Mouse (Mus musculus) thymus, postnatal 0 days (tissue): ENCODE measurements around the gene C77080. TPM values are rescaled to one million over a fixed set of nuclear protein-coding genes. Genes with fewer than 3 reads are reported as not detected.

Experiments
- DNase-seq: peaks from one replicate; pipeline ENCODE4 v3.0.0-alpha.2; 2015; ENCODE audit warnings: low spot score
- polyA plus RNA-seq: library from polyadenylated mRNA; unstranded; fragments of >200 nt; fragmentation: Nextera tagmentation; extraction: Ambion mirVana; gene quantifications from 2 replicates; pipeline ENCODE4 v1.2.1, GENCODE M21; 2015

Gene C77080
- polyA plus RNA-seq, 1 experiment from 2014 or later: 3.6 TPM

DNA sequence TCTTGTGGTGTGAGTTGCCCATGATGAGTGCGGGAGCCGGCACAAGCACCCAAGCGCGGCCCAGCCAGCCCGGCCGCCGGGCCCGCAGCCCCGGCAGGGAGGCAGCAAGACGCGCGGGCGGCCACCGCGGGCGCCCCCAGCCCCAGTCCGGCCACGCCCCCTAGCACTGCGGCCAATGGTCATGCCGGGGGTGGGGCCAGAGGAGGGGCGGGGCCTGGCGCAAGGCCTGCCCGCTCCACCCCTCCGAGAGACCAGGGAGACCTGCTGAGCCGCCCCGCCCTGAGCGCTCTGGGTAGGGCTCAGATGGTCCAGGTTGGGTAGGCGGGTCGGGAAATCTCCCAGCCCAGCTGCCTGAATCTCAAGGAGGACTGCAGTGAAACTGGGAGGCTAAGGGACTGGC is 22.1 kb downstream of the C77080 start:
- DNase-seq: no peak

- no peak for DNase-seq
Observed at GRCm38 (mm10) chr4:129238579-129239016, 22.6 kb downstream of the C77080 start.

DNA sequence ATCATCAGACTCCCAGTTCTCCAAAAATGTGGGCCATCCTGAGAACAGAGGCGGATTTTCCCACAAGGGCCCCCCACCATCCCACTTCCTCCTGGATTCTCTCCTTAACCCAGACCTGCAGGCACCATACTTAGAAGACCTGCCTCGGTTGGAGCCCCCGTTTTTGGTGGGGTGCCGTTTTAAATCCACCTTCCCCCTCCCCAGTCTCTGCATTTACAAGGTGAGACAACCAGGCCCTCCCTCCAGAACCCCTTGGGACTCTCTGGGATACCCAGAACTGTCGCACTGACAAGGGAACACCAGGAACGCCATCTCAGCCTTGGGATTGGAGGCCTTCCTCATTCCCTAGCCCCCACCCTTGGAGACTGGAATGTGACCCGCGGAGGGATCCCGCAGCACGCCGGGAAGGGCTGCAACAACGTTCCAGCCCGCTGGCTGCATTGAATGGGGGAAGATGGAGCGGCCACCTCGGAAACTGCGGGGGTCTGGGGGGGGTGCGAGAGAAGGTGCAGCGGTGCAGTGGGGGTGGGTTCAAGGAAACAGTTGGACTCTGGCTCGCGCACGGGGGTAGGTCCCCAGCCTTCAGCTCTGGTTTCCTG is 23.3 kb downstream of the C77080 start:
- no peak for DNase-seq

DNA sequence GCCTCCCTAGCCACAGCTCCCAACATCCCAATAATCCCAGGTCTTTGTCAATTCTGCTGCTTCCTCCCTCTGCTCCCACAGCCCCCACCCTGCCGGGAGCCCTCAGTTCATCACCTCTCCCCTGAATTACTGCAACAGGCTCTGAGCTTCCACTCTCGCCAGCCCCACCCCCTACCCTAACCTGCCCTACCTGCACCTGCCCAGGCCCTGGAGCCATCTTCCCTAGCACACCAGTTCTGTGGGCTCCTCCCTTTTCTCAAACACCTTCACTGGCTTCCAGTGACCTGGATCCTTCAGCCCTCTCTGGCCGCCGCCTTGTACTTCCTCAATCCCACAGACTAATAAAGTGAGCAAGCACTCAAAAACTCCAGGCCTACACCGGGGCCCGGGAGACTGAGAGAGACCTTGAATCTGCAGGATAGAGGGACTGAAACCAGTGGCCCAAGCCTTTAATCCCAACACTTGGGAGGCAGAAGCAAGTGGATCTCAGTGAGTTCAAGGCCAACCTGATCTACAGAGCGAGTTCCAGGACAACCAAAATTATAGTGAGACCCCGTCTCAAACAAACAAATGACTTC is 24.9 kb downstream of the C77080 start:
- DNase-seq: no peak

DNA sequence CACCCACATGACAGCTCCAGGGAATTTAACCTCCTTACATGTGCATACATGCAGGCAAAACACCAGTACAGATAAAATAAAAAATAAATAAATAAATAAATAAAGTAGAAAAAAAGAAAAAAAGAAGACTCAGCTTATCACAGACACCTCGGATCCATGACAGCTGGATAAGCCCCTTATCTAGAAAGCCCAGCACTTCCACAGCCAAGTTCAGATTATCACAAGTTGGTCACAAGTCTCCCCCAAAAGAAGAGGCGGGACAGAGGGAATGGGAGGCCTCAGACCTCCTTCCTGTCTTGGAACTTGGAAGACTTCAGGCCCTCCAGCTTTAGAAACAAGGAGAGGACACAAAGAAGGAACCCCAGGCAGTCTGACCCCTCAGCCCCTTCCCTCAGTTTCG is 26.1 kb downstream of the C77080 start:
- no peak for DNase-seq

- no peak for DNase-seq
Observed at GRCm38 (mm10) chr4:129234488-129234887, 26.7 kb downstream of the C77080 start.

GRCm38 (mm10) chr4:129232561-129233360 is 28.4 kb downstream of the C77080 start:
- no peak for DNase-seq

DNA sequence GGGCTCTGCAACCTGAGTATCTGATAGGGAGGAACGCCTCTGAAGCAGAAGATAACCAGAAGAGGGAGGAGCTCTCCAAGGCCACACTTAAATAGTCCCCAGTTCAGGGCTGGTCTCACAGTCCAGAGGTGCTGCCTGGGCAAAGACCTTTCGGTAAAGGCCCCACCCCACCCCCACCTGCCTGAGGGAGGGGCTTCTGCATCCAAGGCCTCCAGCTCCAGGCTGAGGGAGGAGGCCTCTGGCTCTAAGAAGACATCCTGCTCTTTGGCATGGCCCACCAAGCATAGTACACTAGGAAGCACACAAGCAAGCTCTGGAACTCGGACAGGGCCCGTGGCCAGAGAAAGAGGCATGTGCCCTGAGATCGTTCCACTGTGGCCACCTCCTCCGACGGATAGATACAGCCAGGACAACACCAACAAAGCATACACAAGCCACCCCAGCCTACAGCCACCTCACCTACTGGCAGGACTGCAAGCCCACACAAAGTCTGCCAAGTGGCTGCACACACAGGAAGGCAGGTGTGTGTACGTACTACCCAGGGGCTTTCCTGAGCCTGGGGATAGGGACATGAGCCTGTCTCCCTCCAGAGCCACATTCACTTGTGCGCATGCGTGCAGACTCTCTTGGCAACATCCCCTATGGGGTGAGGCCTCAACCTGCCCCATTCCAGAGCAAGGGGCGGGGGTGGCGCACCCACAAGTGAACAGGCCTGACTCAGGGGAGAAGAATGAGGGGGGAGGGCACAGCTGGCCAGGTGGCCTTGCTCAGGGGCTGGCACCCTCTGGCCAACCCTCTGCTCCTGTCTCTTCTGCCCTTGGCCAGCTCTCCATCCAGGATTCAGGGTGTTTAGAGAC is 29.4 kb downstream of the C77080 start:
- DNase-seq: no peak

GRCm38 (mm10) chr4:129230926-129231325 is 30.3 kb downstream of the C77080 start:
- DNase-seq: no peak

DNA sequence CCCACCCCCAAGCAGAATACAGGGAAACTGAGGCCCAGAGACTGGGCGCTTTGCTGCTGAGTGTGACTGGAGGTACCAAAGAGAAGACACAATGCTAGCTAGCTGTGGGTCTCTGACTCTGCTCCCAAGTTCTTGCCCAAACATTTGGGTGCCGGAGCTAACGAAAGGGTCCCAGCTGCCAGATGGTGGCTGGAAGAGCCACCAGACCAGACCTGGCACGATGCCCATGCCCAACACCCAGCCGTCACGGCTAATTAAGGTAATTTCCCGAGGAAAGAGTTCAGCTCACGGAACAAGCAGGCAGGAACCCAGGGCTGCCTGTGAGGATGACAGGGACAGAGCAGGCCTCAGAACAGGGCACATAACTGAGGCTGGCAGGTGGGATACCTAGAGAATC is 33.2 kb downstream of the C77080 start:
- no peak for DNase-seq

DNA sequence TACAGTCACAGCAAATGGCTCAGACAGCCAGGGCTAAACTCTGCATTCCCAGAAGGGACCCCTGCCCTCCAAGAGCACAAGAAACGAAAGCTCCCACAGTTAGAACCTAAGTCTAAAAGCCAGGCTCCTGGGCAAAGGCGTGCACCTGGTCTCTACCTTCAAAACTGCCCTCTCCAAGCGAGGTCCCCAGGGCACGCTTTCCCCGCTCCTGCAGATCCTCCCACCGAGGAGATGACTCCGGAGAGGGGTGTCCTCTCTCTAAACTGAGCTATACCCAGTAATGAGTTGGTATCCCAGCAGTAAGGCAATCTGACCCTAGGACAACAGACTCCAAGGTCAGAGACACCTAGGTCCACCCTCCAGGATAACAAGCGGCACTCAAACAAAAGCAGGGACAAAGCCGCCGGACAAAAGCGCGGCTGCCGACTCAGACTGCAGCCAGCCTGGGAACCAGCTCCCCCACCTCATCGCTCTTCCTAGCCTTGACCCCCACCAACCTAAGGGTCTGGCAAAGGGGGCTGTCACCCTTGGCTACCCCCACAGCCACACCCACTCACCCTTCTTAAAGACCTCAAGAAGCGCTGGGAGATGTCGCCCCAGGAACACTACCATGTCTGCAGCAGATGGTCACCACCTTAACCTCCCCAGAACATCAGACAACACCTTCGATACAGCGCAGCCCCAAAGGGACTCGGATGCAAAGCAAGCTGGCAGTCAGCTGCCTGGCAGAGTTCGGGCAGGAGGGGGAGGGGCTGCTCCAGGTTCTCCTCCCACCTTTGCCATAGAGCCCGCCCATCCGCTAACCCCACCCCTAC is 33.8 kb downstream of the C77080 start:
- no peak for DNase-seq

- DNase-seq: no peak
Observed at GRCm38 (mm10) chr4:129226441-129226963, 34.7 kb downstream of the C77080 start.

GRCm38 (mm10) chr4:129225315-129225714 is 35.9 kb downstream of the C77080 start:
- DNase-seq: no peak

DNA sequence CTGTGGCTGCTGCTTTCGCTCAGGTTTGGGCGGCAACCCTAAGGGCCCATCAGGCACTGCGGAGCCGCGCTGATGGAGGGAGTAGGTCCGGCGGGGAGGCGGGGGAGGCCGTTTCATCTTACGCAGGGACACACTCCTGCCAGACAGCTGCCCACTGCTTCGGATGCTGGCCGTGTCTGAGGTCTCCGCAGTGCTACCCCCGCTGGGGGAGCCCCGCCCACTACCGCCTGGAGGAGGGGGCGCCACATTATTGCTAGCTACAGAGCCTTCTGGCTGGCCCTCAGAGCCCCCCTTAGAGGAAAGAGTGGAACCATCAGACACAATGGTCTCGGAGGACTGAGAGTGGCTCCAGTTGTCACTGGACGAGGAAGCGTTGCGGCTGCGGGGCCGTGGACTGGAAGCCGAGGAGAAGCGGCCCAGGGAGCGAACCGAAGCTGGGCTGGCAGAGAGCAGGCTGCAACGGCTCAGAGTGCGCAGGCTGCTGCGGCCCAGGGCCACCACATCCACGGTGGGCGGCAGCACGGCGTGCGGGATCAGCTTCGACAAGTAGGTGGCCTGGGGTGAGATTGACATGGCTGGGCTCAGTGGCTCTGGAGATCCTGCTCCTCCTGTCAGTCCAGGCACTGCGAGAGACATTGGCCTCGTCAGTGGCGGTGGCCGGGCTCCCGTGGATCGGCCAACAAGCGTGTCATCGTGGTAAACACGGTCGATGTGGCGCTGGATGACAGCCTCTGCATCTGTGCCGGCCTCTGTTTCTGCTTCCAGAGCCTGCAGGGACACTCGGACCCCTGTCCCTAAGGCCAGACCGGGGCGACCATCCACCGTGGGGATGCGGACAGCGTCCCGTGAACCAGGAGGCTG is 37.6 kb downstream of the C77080 start:
- DNase-seq: no peak

DNA sequence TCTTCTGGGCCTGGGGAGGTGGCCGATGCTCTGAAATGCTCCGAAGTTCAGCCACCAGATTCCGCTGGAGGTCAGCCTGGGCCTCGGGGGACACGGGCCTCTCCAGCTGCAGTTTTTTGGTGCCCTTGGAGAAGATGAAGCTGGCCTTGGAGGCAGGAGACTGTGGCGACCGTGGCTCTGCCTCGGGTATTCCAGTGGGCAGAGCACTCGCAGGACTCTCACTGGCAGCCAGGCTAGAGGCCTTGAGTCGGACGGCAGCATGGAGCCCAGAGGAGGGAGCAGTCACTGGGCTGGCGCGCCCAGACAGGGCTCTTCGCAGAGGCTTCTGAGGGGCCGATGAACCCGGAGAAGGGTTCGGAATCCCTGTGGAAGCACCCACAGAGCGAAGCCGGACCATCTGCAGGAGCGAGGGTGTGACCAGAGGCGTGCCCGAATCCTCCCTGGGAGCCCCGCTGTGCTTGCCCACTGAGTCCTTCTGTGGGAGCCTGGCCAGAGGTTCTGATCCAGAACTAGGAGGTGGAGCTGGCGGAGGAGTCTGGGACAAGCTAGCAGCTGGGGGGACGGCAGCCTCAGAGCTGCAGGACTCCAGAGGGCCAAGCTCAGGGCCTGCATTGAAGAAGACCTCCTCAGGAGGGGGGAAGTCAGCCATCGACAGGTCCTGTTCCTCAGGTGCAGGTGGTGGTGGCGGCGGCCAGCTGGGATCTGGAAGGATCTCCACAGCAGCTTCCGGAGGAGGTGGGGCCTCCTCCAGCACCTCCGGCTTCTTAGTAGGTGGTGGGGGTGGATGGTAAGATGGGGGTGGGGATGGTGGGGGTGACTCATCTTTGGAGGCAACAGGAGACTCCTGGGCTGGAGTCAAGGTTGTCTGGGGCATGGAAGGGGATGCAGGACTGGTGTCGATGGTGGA is 38.9 kb downstream of the C77080 start:
- no peak for DNase-seq

GRCm38 (mm10) chr4:129221097-129222010 is 39.9 kb downstream of the C77080 start:
- no peak for DNase-seq

DNA sequence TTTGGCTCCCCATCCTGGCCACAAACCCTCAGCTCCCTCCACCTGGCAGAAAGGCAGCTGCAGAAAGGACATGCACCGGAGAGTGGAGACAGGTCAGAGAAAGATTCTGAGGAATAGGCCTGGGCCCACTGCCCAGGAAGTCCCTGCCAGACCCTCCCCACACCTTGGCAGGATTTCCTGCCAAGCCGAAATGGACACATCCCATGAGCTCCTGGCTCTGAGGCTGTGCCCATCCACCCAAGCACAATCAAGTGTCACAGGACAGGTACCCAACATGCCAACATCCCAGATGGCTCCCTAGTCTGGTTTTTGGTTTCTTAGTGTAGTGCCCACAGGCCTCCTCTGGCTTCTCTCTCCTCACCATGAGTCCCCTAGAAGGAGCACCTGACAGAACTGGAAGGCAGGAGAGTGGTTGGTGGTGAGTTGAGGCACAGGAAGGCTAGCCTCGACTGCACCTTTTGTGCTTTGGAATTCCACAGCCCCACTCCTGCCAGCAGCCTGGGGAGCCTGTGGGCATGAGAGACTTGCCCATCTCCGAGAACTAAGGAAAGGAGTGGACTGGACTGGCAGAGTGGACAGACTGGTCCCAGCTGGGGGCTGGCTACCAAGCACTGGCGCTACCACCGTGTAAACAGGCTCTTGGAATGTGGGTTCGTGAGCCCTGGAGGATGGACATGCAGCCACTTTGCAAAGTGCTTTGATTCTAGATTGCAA is 40.7 kb downstream of the C77080 start:
- no peak for DNase-seq
